Mouse (Mus musculus): Measurements from ENCODE around the gene Frmd6. TPM values are rescaled to one million over a fixed set of nuclear protein-coding genes. Genes with fewer than 3 reads are reported as not detected.
A peak's percentile ranks its signal among the peaks of the same experiment; 100 is the strongest.

The Frmd6 gene
- polyA plus RNA-seq, 1 experiment: 3.4 TPM

DNA sequence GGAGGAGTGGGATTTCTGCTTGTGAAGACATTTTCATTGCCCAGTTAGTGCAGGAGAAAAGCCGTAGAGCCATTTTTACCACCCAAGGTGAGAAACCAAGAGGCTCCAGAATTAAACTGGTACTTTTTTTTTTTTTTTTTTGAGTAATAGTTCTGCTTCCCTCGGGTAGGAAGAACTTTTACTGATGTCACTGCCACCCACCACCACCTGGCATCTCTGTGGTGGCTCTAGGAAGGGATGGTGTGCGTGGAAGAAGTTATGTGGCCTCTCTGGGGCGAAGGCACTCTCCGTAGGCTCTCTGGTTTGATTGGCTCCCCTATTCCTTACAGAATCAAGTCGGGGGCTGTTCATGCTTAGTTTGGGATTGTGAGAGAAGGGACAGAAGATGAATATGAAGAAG lies 17.3 kb upstream of the Frmd6 start:
- Histone ChIP-seq H3K27ac (ENCODE audit: insufficient read depth, low read depth, low read length) (no peak overlapping the region), H3K4me1 (ENCODE audit: control insufficient read depth, insufficient read depth, insufficient read length, low read length) (no peaks in the 10 kb centered on the region), H3K36me3 (ENCODE audit: control insufficient read depth, insufficient read depth, low read length) (no peaks in the 10 kb centered on the region), H3K4me3 (ENCODE audit: low read depth, low read length) (no peak overlapping the region), H3K27me3 (ENCODE audit: control insufficient read depth, insufficient read depth, low read length) (no peaks in the 10 kb centered on the region)
- TF ChIP-seq CTCF (IDR thresholded peaks at IDR 0.05; ENCODE audit: extremely low read depth, insufficient read length, insufficient replicate concordance, low read depth, low read length) (no peak), POLR2A (IDR thresholded peaks at IDR 0.05; ENCODE audit: low read depth, low read length) (no peak)
- WGBS: 75% methylated on average over 6 of the region's 6 CpGs

DNA sequence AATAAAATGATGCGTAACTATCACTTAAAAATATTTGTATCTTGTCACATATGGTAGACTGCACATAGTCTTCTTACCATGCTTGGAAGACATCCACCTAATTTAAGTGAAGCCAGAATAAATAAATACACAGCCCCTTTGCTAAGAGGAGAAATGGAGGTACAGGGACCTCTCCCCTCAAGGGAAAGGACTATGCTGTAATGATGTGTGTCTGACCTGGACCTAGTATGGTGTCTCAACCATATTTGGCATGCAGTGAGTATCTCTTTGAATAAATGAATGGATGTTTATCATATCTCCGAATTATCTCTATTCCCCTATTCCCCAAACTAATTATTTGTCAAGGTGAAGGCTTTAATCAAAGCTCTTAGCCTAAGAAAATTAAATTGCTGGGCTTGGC lies 15.4 kb upstream of the Frmd6 start:
- TF ChIP-seq CTCF (IDR thresholded peaks at IDR 0.05; ENCODE audit: extremely low read depth, insufficient read length, insufficient replicate concordance, low read depth, low read length) (no peak), POLR2A (IDR thresholded peaks at IDR 0.05; ENCODE audit: low read depth, low read length) (no peak)
- H3K4me3 ChIP-seq (ENCODE audit: low read depth, low read length): no peak overlapping the region
- no peaks in the 10 kb centered on the region for H3K36me3 ChIP-seq (ENCODE audit: control insufficient read depth, insufficient read depth, low read length)
- no peaks in the 10 kb centered on the region for H3K4me1 ChIP-seq (ENCODE audit: control insufficient read depth, insufficient read depth, insufficient read length, low read length)
- no peaks in the 10 kb centered on the region for H3K27me3 ChIP-seq (ENCODE audit: control insufficient read depth, insufficient read depth, low read length)
- WGBS: 83% methylated on average over 2 of the region's 2 CpGs
- H3K27ac ChIP-seq (ENCODE audit: insufficient read depth, low read depth, low read length): no peak overlapping the region

DNA sequence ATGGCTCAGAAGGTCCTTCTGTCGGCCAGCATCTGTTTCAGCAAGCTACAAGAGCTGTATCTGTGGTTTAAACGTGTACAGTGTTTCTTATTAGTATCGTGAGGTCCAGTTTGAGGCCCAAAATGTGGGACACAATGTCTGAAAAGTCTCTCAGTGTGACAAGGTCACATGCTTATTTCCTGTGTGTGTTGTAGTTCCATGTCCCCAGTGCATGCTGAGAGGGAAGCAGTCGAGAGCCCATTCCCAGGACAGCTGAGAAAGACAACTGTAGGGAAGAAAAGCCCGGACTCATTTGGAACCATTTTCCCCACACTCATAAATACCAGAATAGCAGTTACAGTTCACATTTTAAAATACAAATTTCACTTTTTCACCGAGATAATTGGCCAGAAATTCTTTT lies 13.5 kb upstream of the Frmd6 start:
- H3K27ac ChIP-seq (ENCODE audit: insufficient read depth, low read depth, low read length): peak overlapping the region; percentile 5; the same call in 1 of the 2 replicates
- 67% methylated on average over 6 of the region's 6 CpGs for WGBS

DNA sequence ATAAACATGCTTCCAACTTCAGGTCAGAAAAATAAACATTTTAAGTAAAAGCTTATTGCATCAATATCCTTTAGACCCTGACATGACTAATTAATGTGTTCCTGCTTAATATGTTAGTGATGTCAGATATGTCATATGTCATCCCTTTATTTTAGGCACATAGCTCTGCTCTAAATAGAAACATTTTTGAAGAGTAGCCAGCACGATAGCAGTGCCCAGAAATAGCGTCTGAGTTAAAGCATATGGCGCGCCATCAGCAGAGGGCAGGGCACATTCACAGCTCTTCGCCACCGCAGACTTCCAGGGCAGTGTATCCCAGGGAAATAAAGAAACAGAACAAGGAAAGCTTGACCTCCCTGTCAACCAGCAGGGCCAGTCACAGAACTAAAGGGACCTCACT lies 13.1 kb upstream of the Frmd6 start:
- Histone ChIP-seq H3K27ac (ENCODE audit: insufficient read depth, low read depth, low read length) (no peak overlapping the region), H3K4me1 (ENCODE audit: control insufficient read depth, insufficient read depth, insufficient read length, low read length) (no peaks in the 10 kb centered on the region), H3K27me3 (ENCODE audit: control insufficient read depth, insufficient read depth, low read length) (no peaks in the 10 kb centered on the region), H3K36me3 (ENCODE audit: control insufficient read depth, insufficient read depth, low read length) (no peaks in the 10 kb centered on the region), H3K4me3 (ENCODE audit: low read depth, low read length) (no peak overlapping the region)
- WGBS: 72% methylated on average over 6 of the region's 6 CpGs
- TF ChIP-seq CTCF (IDR thresholded peaks at IDR 0.05; ENCODE audit: extremely low read depth, insufficient read length, insufficient replicate concordance, low read depth, low read length) (no peak), POLR2A (IDR thresholded peaks at IDR 0.05; ENCODE audit: low read depth, low read length) (no peak)

More for the DNA sequence above, 13.5 kb upstream of the Frmd6 start:
- no peaks in the 10 kb centered on the region for H3K36me3 ChIP-seq (ENCODE audit: control insufficient read depth, insufficient read depth, low read length)
- no peaks in the 10 kb centered on the region for H3K27me3 ChIP-seq (ENCODE audit: control insufficient read depth, insufficient read depth, low read length)
- no peak for TF ChIP-seq POLR2A (IDR thresholded peaks at IDR 0.05; ENCODE audit: low read depth, low read length)
- TF ChIP-seq CTCF (IDR thresholded peaks at IDR 0.05; ENCODE audit: extremely low read depth, insufficient read length, insufficient replicate concordance, low read depth, low read length): no peak
- no peak overlapping the region for H3K4me3 ChIP-seq (ENCODE audit: low read depth, low read length)
- no peaks in the 10 kb centered on the region for H3K4me1 ChIP-seq (ENCODE audit: control insufficient read depth, insufficient read depth, insufficient read length, low read length)

- Histone ChIP-seq H3K4me3 (ENCODE audit: low read depth, low read length) (no peak overlapping the region), H3K4me1 (ENCODE audit: control insufficient read depth, insufficient read depth, insufficient read length, low read length) (no peaks in the 10 kb centered on the region), H3K36me3 (ENCODE audit: control insufficient read depth, insufficient read depth, low read length) (no peaks in the 10 kb centered on the region), H3K27ac (ENCODE audit: insufficient read depth, low read depth, low read length) (no peak overlapping the region), H3K27me3 (ENCODE audit: control insufficient read depth, insufficient read depth, low read length) (no peaks in the 10 kb centered on the region)
- no peak for TF ChIP-seq CTCF (IDR thresholded peaks at IDR 0.05; ENCODE audit: extremely low read depth, insufficient read length, insufficient replicate concordance, low read depth, low read length)
- TF ChIP-seq POLR2A (IDR thresholded peaks at IDR 0.05; ENCODE audit: low read depth, low read length): no peak
- WGBS: 21% methylated on average over 3 of the region's 3 CpGs
Measured at GRCm38 (mm10) chr12:70812822-70813465, 12.4 kb upstream of the Frmd6 start.

DNA sequence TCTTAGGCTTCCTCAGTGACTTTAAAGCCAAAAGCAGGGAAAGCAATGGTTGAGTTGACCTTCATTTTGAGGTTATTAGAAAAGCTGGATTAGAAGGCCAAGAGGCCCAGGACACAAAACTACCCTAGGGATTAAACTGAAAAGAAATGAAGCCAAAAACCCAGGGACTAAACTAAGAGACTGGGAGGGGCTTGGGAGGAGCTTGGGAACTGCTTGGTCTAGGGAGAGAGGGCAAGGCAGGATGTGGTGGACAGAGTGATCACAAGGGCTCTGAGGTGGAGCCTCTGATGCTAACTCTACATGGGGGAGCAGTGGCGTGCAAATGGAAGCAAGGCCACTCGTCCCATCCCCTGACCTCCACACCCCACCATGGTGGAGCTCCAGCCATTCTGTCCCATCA lies 8.6 kb upstream of the Frmd6 start:
- Histone ChIP-seq H3K4me1 (ENCODE audit: control insufficient read depth, insufficient read depth, insufficient read length, low read length) (0 out of 2 replicates have a peak, but pooled peaks cover 2% of the 10 kb centered on the region), H3K36me3 (ENCODE audit: control insufficient read depth, insufficient read depth, low read length) (no peaks in the 10 kb centered on the region), H3K4me3 (ENCODE audit: low read depth, low read length) (no peak overlapping the region), H3K27ac (ENCODE audit: insufficient read depth, low read depth, low read length) (no peak overlapping the region), H3K27me3 (ENCODE audit: control insufficient read depth, insufficient read depth, low read length) (no peaks in the 10 kb centered on the region)
- 93% methylated on average over 2 of the region's 2 CpGs for WGBS
- TF ChIP-seq CTCF (IDR thresholded peaks at IDR 0.05; ENCODE audit: extremely low read depth, insufficient read length, insufficient replicate concordance, low read depth, low read length) (no peak), POLR2A (IDR thresholded peaks at IDR 0.05; ENCODE audit: low read depth, low read length) (no peak)

DNA sequence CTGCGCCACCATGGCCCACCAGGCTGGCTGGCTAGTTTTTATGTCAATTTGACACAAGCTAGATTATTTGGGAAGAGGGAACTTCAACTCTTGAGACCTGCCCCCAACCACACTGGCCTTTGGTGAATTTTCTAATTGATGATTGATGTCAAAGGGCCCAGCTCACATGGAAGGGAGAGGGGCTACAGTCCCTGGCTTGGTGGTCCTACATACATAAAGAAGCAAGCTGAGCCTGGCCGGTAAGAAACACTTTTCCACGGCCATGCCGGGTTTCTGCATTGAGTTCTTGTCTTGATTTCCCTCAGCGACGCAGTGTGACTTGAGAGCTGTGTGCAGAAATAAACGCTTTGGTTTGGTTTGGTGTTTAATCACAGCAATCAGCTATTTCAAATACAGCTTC lies 1.3 kb upstream of the Frmd6 start:
- Histone ChIP-seq H3K27ac (ENCODE audit: insufficient read depth, low read depth, low read length) (no peak overlapping the region), H3K4me1 (ENCODE audit: control insufficient read depth, insufficient read depth, insufficient read length, low read length) (peaks cover 3% of the 10 kb centered on the region), H3K27me3 (ENCODE audit: control insufficient read depth, insufficient read depth, low read length) (no peaks in the 10 kb centered on the region), H3K36me3 (ENCODE audit: control insufficient read depth, insufficient read depth, low read length) (no peaks in the 10 kb centered on the region), H3K4me3 (ENCODE audit: low read depth, low read length) (no peak overlapping the region)
- no peak for TF ChIP-seq CTCF (IDR thresholded peaks at IDR 0.05; ENCODE audit: extremely low read depth, insufficient read length, insufficient replicate concordance, low read depth, low read length)
- TF ChIP-seq POLR2A (IDR thresholded peaks at IDR 0.05; ENCODE audit: low read depth, low read length): no peak
- WGBS: 68% methylated on average over 7 of the region's 7 CpGs
